In genomic region chr11:120240206-120240605, GRCm38 (mm10) we compare ENCODE assay signal across 8 mouse cellular contexts. TPM values are rescaled to one million over a fixed set of nuclear protein-coding genes. Genes with fewer than 3 reads are reported as not detected.
DNase-seq lines count a peak whose midpoint lies in the region; ATAC-seq and TF ChIP-seq lines count a peak whose summit lies in the region.

No protein-coding gene starts in this region.

- peaks cover 39% of the 10 kb centered on the region for H3K4me1 ChIP-seq in brown adipose tissue, adult 24 weeks (ENCODE audit: control insufficient read depth, insufficient read depth, insufficient read length, low read length)
- peaks cover 58% of the 10 kb centered on the region for H3K4me1 ChIP-seq in lung, embryonic 16.5 days (replicated peaks; ENCODE audit: control insufficient read depth, insufficient read depth, low read length)

- peak overlapping the region; percentile 45; the same call in 1 of the 2 replicates for H3K27ac ChIP-seq in brown adipose tissue, adult 24 weeks (replicated peaks; ENCODE audit: low read depth, low read length)
- H3K27ac ChIP-seq in layer of hippocampus, adult 2 months: peak overlapping the region; percentile 99
- H3K27ac ChIP-seq in lung, embryonic 16.5 days (ENCODE audit: low read length): peak overlapping the region; percentile 94

- intact Hi-C loops in heart, postnatal 36 days (cut with DNase I): no loop called here

- ATAC-seq in lung, embryonic 16.5 days (ENCODE audit: low read depth): peak; percentile 71
- no peak for ATAC-seq in megakaryocyte-erythroid progenitor cell, adult 5-6 weeks (replicated peaks; ENCODE audit: low FRiP score, low TSS enrichment, poor library complexity, severe bottlenecking)

- peak; percentile 37 for TF ChIP-seq CTCF in layer of hippocampus, adult 2 months (conservative IDR thresholded peaks at IDR 0.05)

- WGBS in lung, embryonic 16.5 days: 0% methylated on average over 10 of the region's 10 CpGs

- H3K9ac ChIP-seq in lung, embryonic 16.5 days (ENCODE audit: low read length): peak overlapping the region; percentile 45

- DNase-seq in ES-CJ7 (ENCODE audit: low read depth, low spot score): peak; percentile 98
- DNase-seq in forelimb bud, embryonic 11.5 days (ENCODE audit: low read depth, low spot score): peak; percentile 89
- peak; percentile 73 to 75 for DNase-seq in heart, postnatal 36 days
- peak in 1 of 2 experiments; percentile 75 for DNase-seq in layer of hippocampus, adult 2 months (ENCODE audit: low spot score in 2 of 2)
- DNase-seq in right cerebral cortex, postnatal 25 days: peak; percentile 69

- peak overlapping the region; percentile 13; the same call in 1 of the 2 replicates for H3K4me3 ChIP-seq in brown adipose tissue, adult 24 weeks (ENCODE audit: insufficient read depth, low read depth, low read length)
- peak overlapping the region; percentile 89 for H3K4me3 ChIP-seq in layer of hippocampus, adult 2 months
- H3K4me3 ChIP-seq in lung, embryonic 16.5 days (ENCODE audit: low read length): peak overlapping the region; percentile 28

- H3K27me3 ChIP-seq in lung, embryonic 16.5 days (ENCODE audit: control insufficient read depth, insufficient read depth, low read depth, low read length): no peaks in the 10 kb centered on the region

- H3K4me2 ChIP-seq in lung, embryonic 16.5 days (ENCODE audit: low read depth, low read length): peak overlapping the region; percentile 97

- no peaks in the 10 kb centered on the region for H3K36me3 ChIP-seq in lung, embryonic 16.5 days (ENCODE audit: control insufficient read depth, insufficient read depth, low read length)

- H3K9me3 ChIP-seq in lung, embryonic 16.5 days (ENCODE audit: control insufficient read depth, low read length): no peaks in the 10 kb centered on the region

RNA-seq across cellular contexts. Expression of gene Bahcc1, which starts 7.5 kb away (rescaled TPM):
- 5.7 and 5.9 TPM in 2 replicates for polyA plus RNA-seq in brown adipose tissue, adult 24 weeks (2012; ENCODE audit: insufficient read depth, insufficient read length, missing spikeins)
- total RNA-seq in heart, postnatal 36 days (2021): 10 to 100 TPM in 1 of 2 experiments, 1 to 10 TPM in 1; 8.5 to 11.2 TPM
- total RNA-seq in layer of hippocampus, adult 2 months (2021): 10 to 100 TPM; 19.9 to 20.7 TPM
- 7.0 and 7.5 TPM in 2 replicates for polyA plus RNA-seq in lung, embryonic 16.5 days (2015; fragmentation: Nextera tagmentation; extraction: Ambion mirVana)
- 25.6 and 30.1 TPM in 2 replicates for total RNA-seq in megakaryocyte-erythroid progenitor cell, adult 5-6 weeks (2014; fragmentation: Nextera tagmentation)
- total RNA-seq in megakaryocyte-erythroid progenitor cell, adult 5-6 weeks (2017): 6.7 and 7.0 TPM in 2 replicates

Comparison
In these comparisons a context has a peak if more than half of its experiments do, and no peak if none do; other contexts are left out.
1. H3K27ac ChIP-seq: peak in every context shown above with its lines; median percentile 99 in layer of hippocampus, adult 2 months; 94 in lung, embryonic 16.5 days; 45 in brown adipose tissue, adult 24 weeks.
2. H3K4me3 ChIP-seq: peak in every context shown above with its lines; median percentile 89 in layer of hippocampus, adult 2 months; 28 in lung, embryonic 16.5 days; 13 in brown adipose tissue, adult 24 weeks.